Mouse (Mus musculus) limb, embryonic 13.5 days (tissue): Measurements from ENCODE around the gene Olfr881. TPM values are rescaled to one million over a fixed set of nuclear protein-coding genes. Genes with fewer than 3 reads are reported as not detected.

Source experiments
- ATAC-seq: fragments of 200-750 bp; cut with Nextera tagmentation; 2 replicates; pipeline ENCODE4 v1.8.0; 2017; ENCODE audit warnings: low read depth, moderate number of reproducible peaks, moderate TSS enrichment; ENCODE audit not compliant: low FRiP score
- H3K27ac ChIP-seq: fragments of 300-500 bp; sonication (generic); 2 replicates; pipeline ENCODE4 v1.5.1; 2015; ENCODE audit warnings: inconsistent platforms, mild to moderate bottlenecking, moderate library complexity
- H3K27me3 ChIP-seq: fragments of 300-500 bp; sonication (generic); 2 replicates; pipeline ENCODE4 v1.6.1; 2015; ENCODE audit warnings: mild to moderate bottlenecking, inconsistent platforms
- H3K36me3 ChIP-seq: fragments of 300-500 bp; sonication (generic); 2 replicates; pipeline ENCODE4 v1.6.1; 2015; ENCODE audit warnings: inconsistent platforms, mild to moderate bottlenecking, moderate library complexity
- H3K4me1 ChIP-seq: fragments of 300-500 bp; sonication (generic); 2 replicates; pipeline ENCODE4 v1.6.1; 2015; ENCODE audit warnings: inconsistent platforms
- H3K4me2 ChIP-seq: fragments of 300-500 bp; sonication (generic); replicated peaks from 2 replicates; pipeline ENCODE4 v1.6.1; 2015; ENCODE audit warnings: inconsistent platforms, mild to moderate bottlenecking, moderate library complexity
- H3K4me3 ChIP-seq: fragments of 300-500 bp; sonication (generic); 2 replicates; pipeline ENCODE4 v1.5.1; 2015; ENCODE audit warnings: moderate library complexity, mild to moderate bottlenecking, inconsistent platforms
- H3K9ac ChIP-seq: fragments of 300-500 bp; sonication (generic); 2 replicates; pipeline ENCODE4 v1.6.1; 2015; ENCODE audit warnings: mild to moderate bottlenecking, inconsistent platforms
- H3K9me3 ChIP-seq: fragments of 300-500 bp; sonication (generic); 2 replicates; pipeline ENCODE4 v1.6.1; 2016; ENCODE audit warnings: inconsistent platforms
- WGBS: fragments of 180-500 bp; shearing (Covaris S2); methylation state at CpG from one replicate; pipeline ENCODE4 v1.1.7; 2015; 5-methylcytosine and 5-hydroxymethylcytosine counted together
- polyA plus RNA-seq: library from polyadenylated mRNA; unstranded; fragments of >200 nt; fragmentation: Nextera tagmentation; extraction: Ambion mirVana; gene quantifications from 2 replicates; pipeline ENCODE4 v1.2.1, GENCODE M21; 2015

The Olfr881 gene
- polyA plus RNA-seq: not detected in 2 replicates

- H3K27ac ChIP-seq: no peak within 1 kb of the TSS
- no peak for ATAC-seq
- H3K4me3 ChIP-seq: no peak within 1 kb of the TSS
- H3K9ac ChIP-seq: no peak within 1 kb of the TSS
- H3K27me3 ChIP-seq: no peaks in the 10 kb centered on the region
- no peak within 1 kb of the TSS for H3K4me2 ChIP-seq
- H3K9me3 ChIP-seq: no peaks in the 10 kb centered on the region
- H3K36me3 ChIP-seq: no peaks in the 10 kb centered on the region
- H3K4me1 ChIP-seq: no peaks in the 10 kb centered on the region
Measured at GRCm38 (mm10) chr9:37991525-37991924, at the start of gene Olfr881. Gene Olfr881, plus strand, starts transcription at chr9:37991825.

- no peaks in the 10 kb centered on the region for H3K27me3 ChIP-seq
- H3K27ac ChIP-seq: no peak overlapping the region
- H3K4me1 ChIP-seq: no peaks in the 10 kb centered on the region
- ATAC-seq: no peak
- H3K36me3 ChIP-seq: no peaks in the 10 kb centered on the region
- H3K4me3 ChIP-seq: no peak overlapping the region
- H3K9me3 ChIP-seq: no peaks in the 10 kb centered on the region
- no peak overlapping the region for H3K4me2 ChIP-seq
- WGBS: 52% methylated on average over 2 of the region's 2 CpGs
- H3K9ac ChIP-seq: no peak overlapping the region
Measured at GRCm38 (mm10) chr9:37998581-37999204, 7.1 kb downstream of the Olfr881 start.

GRCm38 (mm10) chr9:38000021-38000420 lies 8.4 kb downstream of the Olfr881 start:
- H3K4me1 ChIP-seq: no peaks in the 10 kb centered on the region
- 53% methylated on average over 1 of the region's 1 CpGs for WGBS
- no peak overlapping the region for H3K27ac ChIP-seq
- no peak overlapping the region for H3K4me2 ChIP-seq
- no peak overlapping the region for H3K9ac ChIP-seq
- H3K9me3 ChIP-seq: no peaks in the 10 kb centered on the region
- no peaks in the 10 kb centered on the region for H3K36me3 ChIP-seq
- no peak for ATAC-seq
- no peak overlapping the region for H3K4me3 ChIP-seq
- no peaks in the 10 kb centered on the region for H3K27me3 ChIP-seq

GRCm38 (mm10) chr9:38025508-38025907 lies 33.9 kb downstream of the Olfr881 start, which contains the start of gene Olfr883:
Gene Olfr883, plus strand, starts transcription at chr9:38025808.
- H3K4me3 ChIP-seq: no peak within 1 kb of the TSS
- no peaks in the 10 kb centered on the region for H3K36me3 ChIP-seq

More at GRCm38 (mm10) chr9:38025508-38025907, 33.9 kb downstream of the Olfr881 start, which contains the start of gene Olfr883:
- no peaks in the 10 kb centered on the region for H3K9me3 ChIP-seq
- H3K27me3 ChIP-seq: no peaks in the 10 kb centered on the region
- H3K27ac ChIP-seq: no peak within 1 kb of the TSS
- no peaks in the 10 kb centered on the region for H3K4me1 ChIP-seq
- no peak within 1 kb of the TSS for H3K9ac ChIP-seq
- 87% methylated on average over 1 of the region's 1 CpGs for WGBS
- H3K4me2 ChIP-seq: no peak within 1 kb of the TSS
- no peak for ATAC-seq

Other genes with a start within 250 kb of the Olfr881 start
- 0.15 TPM in 1 of 2 replicates, not detected in the other for gene Olfr874, start 246.7 kb upstream of the Olfr881 start, polyA plus RNA-seq
- not detected in 2 replicates for gene Olfr875, start 220.0 kb upstream of the Olfr881 start, polyA plus RNA-seq
- not detected in 2 replicates for gene Olfr876, start 188.8 kb upstream of the Olfr881 start, polyA plus RNA-seq
- not detected in 2 replicates for gene Olfr877, start 137.6 kb upstream of the Olfr881 start, polyA plus RNA-seq
- gene Olfr145, start 95.1 kb upstream of the Olfr881 start, polyA plus RNA-seq: not detected in 2 replicates
- gene Olfr878, start 74.0 kb upstream of the Olfr881 start, polyA plus RNA-seq: not detected in 2 replicates
- gene Olfr883, start 34.0 kb downstream of the Olfr881 start, polyA plus RNA-seq: not detected in 2 replicates
- not detected in 2 replicates for gene Olfr884, start 54.7 kb downstream of the Olfr881 start, polyA plus RNA-seq
- not detected in 2 replicates for gene Olfr885, start 69.5 kb downstream of the Olfr881 start, polyA plus RNA-seq
- not detected in 2 replicates for gene Olfr887, start 92.2 kb downstream of the Olfr881 start, polyA plus RNA-seq
- gene Olfr888, start 116.3 kb downstream of the Olfr881 start, polyA plus RNA-seq: not detected in 2 replicates
- 0.04 and 0.06 TPM in 2 replicates for gene Olfr889, start 123.4 kb downstream of the Olfr881 start, polyA plus RNA-seq
- gene Olfr890, start 150.7 kb downstream of the Olfr881 start, polyA plus RNA-seq: not detected in 2 replicates
- not detected in 2 replicates for gene Olfr891, start 189.0 kb downstream of the Olfr881 start, polyA plus RNA-seq
- gene Olfr893, start 216.5 kb downstream of the Olfr881 start, polyA plus RNA-seq: not detected in 2 replicates
- gene Olfr894, start 226.2 kb downstream of the Olfr881 start, polyA plus RNA-seq: not detected in 2 replicates